Mouse (Mus musculus): ENCODE data around the gene Cpz. TPM values are rescaled to one million over a fixed set of nuclear protein-coding genes. Genes with fewer than 3 reads are reported as not detected.
A peak's percentile ranks its signal among the peaks of the same experiment; 100 is the strongest.

Gene Cpz
- polyA plus RNA-seq, 1 experiment, result 1.4 TPM

GRCm38 (mm10) chr5:35497344-35497743 is 28.2 kb downstream of the Cpz start:
- Histone ChIP-seq H3K4me3 (ENCODE audit: low read depth, low read length) (no peak overlapping the region), H3K27me3 (ENCODE audit: control insufficient read depth, insufficient read depth, low read length) (no peaks in the 10 kb centered on the region), H3K4me1 (ENCODE audit: control insufficient read depth, insufficient read depth, insufficient read length, low read length) (no peaks in the 10 kb centered on the region), H3K27ac (ENCODE audit: insufficient read depth, low read depth, low read length) (no peak overlapping the region), H3K36me3 (ENCODE audit: control insufficient read depth, insufficient read depth, low read length) (no peaks in the 10 kb centered on the region)
- TF ChIP-seq POLR2A (IDR thresholded peaks at IDR 0.05; ENCODE audit: low read depth, low read length) (no peak), CTCF (IDR thresholded peaks at IDR 0.05; ENCODE audit: extremely low read depth, insufficient read length, insufficient replicate concordance, low read depth, low read length) (no peak)
- WGBS, result 26% methylated on average over 7 of the region's 7 CpGs

GRCm38 (mm10) chr5:35495989-35496388 is 29.5 kb downstream of the Cpz start:
- Histone ChIP-seq H3K36me3 (ENCODE audit: control insufficient read depth, insufficient read depth, low read length) (no peaks in the 10 kb centered on the region), H3K27ac (ENCODE audit: insufficient read depth, low read depth, low read length) (no peak overlapping the region), H3K4me3 (ENCODE audit: low read depth, low read length) (no peak overlapping the region), H3K4me1 (ENCODE audit: control insufficient read depth, insufficient read depth, insufficient read length, low read length) (no peaks in the 10 kb centered on the region), H3K27me3 (ENCODE audit: control insufficient read depth, insufficient read depth, low read length) (no peaks in the 10 kb centered on the region)
- TF ChIP-seq POLR2A (IDR thresholded peaks at IDR 0.05; ENCODE audit: low read depth, low read length) (no peak), CTCF (IDR thresholded peaks at IDR 0.05; ENCODE audit: extremely low read depth, insufficient read length, insufficient replicate concordance, low read depth, low read length) (no peak)
- 24% methylated on average over 5 of the region's 5 CpGs for WGBS

- H3K4me1 ChIP-seq (ENCODE audit: control insufficient read depth, insufficient read depth, insufficient read length, low read length), result no peaks in the 10 kb centered on the region
- no peak overlapping the region for H3K27ac ChIP-seq (ENCODE audit: insufficient read depth, low read depth, low read length)
- TF ChIP-seq POLR2A (IDR thresholded peaks at IDR 0.05; ENCODE audit: low read depth, low read length), result no peak
- no peak for TF ChIP-seq CTCF (IDR thresholded peaks at IDR 0.05; ENCODE audit: extremely low read depth, insufficient read length, insufficient replicate concordance, low read depth, low read length)
- no peak overlapping the region for H3K4me3 ChIP-seq (ENCODE audit: low read depth, low read length)
- H3K36me3 ChIP-seq (ENCODE audit: control insufficient read depth, insufficient read depth, low read length), result no peaks in the 10 kb centered on the region
- H3K27me3 ChIP-seq (ENCODE audit: control insufficient read depth, insufficient read depth, low read length), result no peaks in the 10 kb centered on the region
- WGBS, result 43% methylated on average over 8 of the region's 8 CpGs
Measured at GRCm38 (mm10) chr5:35494773-35495390, 30.6 kb downstream of the Cpz start.

- H3K27me3 ChIP-seq (ENCODE audit: control insufficient read depth, insufficient read depth, low read length), result no peaks in the 10 kb centered on the region
- H3K4me3 ChIP-seq (ENCODE audit: low read depth, low read length), result no peak overlapping the region
- no peaks in the 10 kb centered on the region for H3K36me3 ChIP-seq (ENCODE audit: control insufficient read depth, insufficient read depth, low read length)
- no peak overlapping the region for H3K27ac ChIP-seq (ENCODE audit: insufficient read depth, low read depth, low read length)
- H3K4me1 ChIP-seq (ENCODE audit: control insufficient read depth, insufficient read depth, insufficient read length, low read length), result no peaks in the 10 kb centered on the region
- no peak for TF ChIP-seq POLR2A (IDR thresholded peaks at IDR 0.05; ENCODE audit: low read depth, low read length)
- TF ChIP-seq CTCF (IDR thresholded peaks at IDR 0.05; ENCODE audit: extremely low read depth, insufficient read length, insufficient replicate concordance, low read depth, low read length), result no peak
- WGBS, result 32% methylated on average over 12 of the region's 12 CpGs
Measured at GRCm38 (mm10) chr5:35493770-35494169, 31.7 kb downstream of the Cpz start.

GRCm38 (mm10) chr5:35479521-35479920 is 46.0 kb downstream of the Cpz start:
- H3K4me1 ChIP-seq (ENCODE audit: control insufficient read depth, insufficient read depth, insufficient read length, low read length), result no peaks in the 10 kb centered on the region
- 39% methylated on average over 4 of the region's 4 CpGs for WGBS
- H3K4me3 ChIP-seq (ENCODE audit: low read depth, low read length), result no peak overlapping the region
- no peak overlapping the region for H3K27ac ChIP-seq (ENCODE audit: insufficient read depth, low read depth, low read length)
- H3K27me3 ChIP-seq (ENCODE audit: control insufficient read depth, insufficient read depth, low read length), result no peaks in the 10 kb centered on the region
- H3K36me3 ChIP-seq (ENCODE audit: control insufficient read depth, insufficient read depth, low read length), result no peaks in the 10 kb centered on the region
- TF ChIP-seq CTCF (IDR thresholded peaks at IDR 0.05; ENCODE audit: extremely low read depth, insufficient read length, insufficient replicate concordance, low read depth, low read length), result no peak
- TF ChIP-seq POLR2A (IDR thresholded peaks at IDR 0.05; ENCODE audit: low read depth, low read length), result no peak

GRCm38 (mm10) chr5:35475236-35475635 is 50.3 kb downstream of the Cpz start:
- no peaks in the 10 kb centered on the region for H3K27me3 ChIP-seq (ENCODE audit: control insufficient read depth, insufficient read depth, low read length)
- no peak for TF ChIP-seq POLR2A (IDR thresholded peaks at IDR 0.05; ENCODE audit: low read depth, low read length)
- peak; percentile 18; the same call in 1 of the 2 replicates for TF ChIP-seq CTCF (IDR thresholded peaks at IDR 0.05; ENCODE audit: extremely low read depth, insufficient read length, insufficient replicate concordance, low read depth, low read length)
- WGBS, result 46% methylated on average over 6 of the region's 6 CpGs
- no peaks in the 10 kb centered on the region for H3K4me1 ChIP-seq (ENCODE audit: control insufficient read depth, insufficient read depth, insufficient read length, low read length)
- H3K36me3 ChIP-seq (ENCODE audit: control insufficient read depth, insufficient read depth, low read length), result no peaks in the 10 kb centered on the region
- H3K27ac ChIP-seq (ENCODE audit: insufficient read depth, low read depth, low read length), result no peak overlapping the region
- H3K4me3 ChIP-seq (ENCODE audit: low read depth, low read length), result no peak overlapping the region

- no peaks in the 10 kb centered on the region for H3K27me3 ChIP-seq (ENCODE audit: control insufficient read depth, insufficient read depth, low read length)
- 15% methylated on average over 7 of the region's 7 CpGs for WGBS
Measured at GRCm38 (mm10) chr5:35470885-35471528, 54.5 kb downstream of the Cpz start.

More at GRCm38 (mm10) chr5:35470885-35471528, 54.5 kb downstream of the Cpz start:
- H3K27ac ChIP-seq (ENCODE audit: insufficient read depth, low read depth, low read length), result no peak overlapping the region
- TF ChIP-seq CTCF (IDR thresholded peaks at IDR 0.05; ENCODE audit: extremely low read depth, insufficient read length, insufficient replicate concordance, low read depth, low read length), result no peak
- TF ChIP-seq POLR2A (IDR thresholded peaks at IDR 0.05; ENCODE audit: low read depth, low read length), result no peak
- H3K4me1 ChIP-seq (ENCODE audit: control insufficient read depth, insufficient read depth, insufficient read length, low read length), result no peaks in the 10 kb centered on the region
- H3K36me3 ChIP-seq (ENCODE audit: control insufficient read depth, insufficient read depth, low read length), result no peaks in the 10 kb centered on the region
- H3K4me3 ChIP-seq (ENCODE audit: low read depth, low read length), result no peak overlapping the region

All from small intestine, adult 2 months (tissue).